ENCODE assay signal across 8 mouse cellular contexts in genomic region chr8:120683602-120684001, GRCm38 (mm10). TPM values are rescaled to one million over a fixed set of nuclear protein-coding genes. Genes with fewer than 3 reads are reported as not detected.
DNase-seq lines count a peak whose midpoint lies in the region; ATAC-seq and TF ChIP-seq lines count a peak whose summit lies in the region.

No protein-coding gene starts in this region.

- H3K4me2 ChIP-seq in kidney, postnatal 0 days (ENCODE audit: low read length) = no peak overlapping the region

- peak; percentile 87 for TF ChIP-seq CTCF in gastrocnemius, adult 2 months (IDR thresholded peaks at IDR 0.05)
- TF ChIP-seq CTCF in kidney, postnatal 0 days (IDR thresholded peaks at IDR 0.05; ENCODE audit: low read depth) = peak; percentile 80

- H3K27me3 ChIP-seq in kidney, postnatal 0 days (ENCODE audit: insufficient read depth, low read length) = no peaks in the 10 kb centered on the region

- no peaks in the 10 kb centered on the region for H3K36me3 ChIP-seq in kidney, postnatal 0 days (ENCODE audit: insufficient read depth, low read length)

- no peak overlapping the region for H3K9ac ChIP-seq in kidney, postnatal 0 days (ENCODE audit: low read depth, low read length)

- peak; percentile 63 to 76 for DNase-seq in cerebellum, postnatal 25 days
- DNase-seq in cerebellum, adult 9-10 months = no peak
- DNase-seq in 3134 (ENCODE audit: extremely low read depth, insufficient read length, low spot score) = peak; percentile 48
- peak; percentile 80 to 81 for DNase-seq in adrenal gland, adult 18-20 months (ENCODE audit: low spot score in 2 of 2)
- DNase-seq in gastrocnemius, adult 2 months = peak; percentile 89
- DNase-seq in kidney, postnatal 0 days (ENCODE audit: low spot score) = peak; percentile 75
- peak; percentile 85 for DNase-seq in testis, postnatal 10 days (ENCODE audit: low spot score)

- WGBS in kidney, postnatal 0 days = 18% methylated on average over 10 of the region's 10 CpGs

- H3K27ac ChIP-seq in gastrocnemius, adult 2 months = no peak overlapping the region
- H3K27ac ChIP-seq in kidney, postnatal 0 days = no peak overlapping the region

- ATAC-seq in kidney, postnatal 0 days (replicated peaks; ENCODE audit: low FRiP score, low read depth) = 0 out of 2 replicates have a peak, but pooled peaks have one; percentile 45
- peak; percentile 63 for ATAC-seq in megakaryocyte progenitor cell, adult 5-6 weeks (replicated peaks; ENCODE audit: poor library complexity)

- H3K9me3 ChIP-seq in kidney, postnatal 0 days (replicated peaks; ENCODE audit: low read length) = no peaks in the 10 kb centered on the region

- intact Hi-C loops in gastrocnemius, adult 2 months (cut with DNase I) = loop anchor here (5.0 kb wide), 1 partner anchor 54 kb away; the partner anchor contains the start of gene Irf8

- no peaks in the 10 kb centered on the region for H3K4me1 ChIP-seq in kidney, postnatal 0 days (replicated peaks; ENCODE audit: insufficient read depth, low read length)

- H3K4me3 ChIP-seq in gastrocnemius, adult 2 months = no peak overlapping the region
- no peak overlapping the region for H3K4me3 ChIP-seq in kidney, postnatal 0 days (replicated peaks; ENCODE audit: low read depth, low read length)

RNA-seq across cellular contexts. Expression of gene Emc8, which starts 15.2 kb away (rescaled TPM):
- 100 to 1,000 TPM in 1 of 2 experiments, 10 to 100 TPM in 1; 87.1 to 118 TPM for total RNA-seq in adrenal gland, adult 18-20 months (2021)
- total RNA-seq in gastrocnemius, adult 2 months (2021) = 10 to 100 TPM; 22.2 to 25.6 TPM
- polyA plus RNA-seq in kidney, postnatal 0 days (2015; fragmentation: Nextera tagmentation; extraction: Ambion mirVana) = 210 and 213 TPM in 2 replicates
- total RNA-seq in megakaryocyte progenitor cell, adult 5-6 weeks (2015) = 63.9 and 66.1 TPM in 2 replicates
- total RNA-seq in megakaryocyte progenitor cell, adult 5-6 weeks (2017) = 56.3 and 61.1 TPM in 2 replicates

RNA-seq across cellular contexts. Expression of gene Cox4i1, which starts 15.6 kb away (rescaled TPM):
- 1,000 to 10,000 TPM; 1,414 to 1,997 TPM for total RNA-seq in adrenal gland, adult 18-20 months (2021)
- 1,000 to 10,000 TPM; 1,376 to 1,812 TPM for total RNA-seq in gastrocnemius, adult 2 months (2021)
- 2,057 and 2,086 TPM in 2 replicates for polyA plus RNA-seq in kidney, postnatal 0 days (2015; fragmentation: Nextera tagmentation; extraction: Ambion mirVana)
- 731 and 787 TPM in 2 replicates for total RNA-seq in megakaryocyte progenitor cell, adult 5-6 weeks (2015)
- 392 and 475 TPM in 2 replicates for total RNA-seq in megakaryocyte progenitor cell, adult 5-6 weeks (2017)

RNA-seq across cellular contexts. Expression of gene Gm27021, which starts 15.7 kb away (rescaled TPM):
- not detected for total RNA-seq in adrenal gland, adult 18-20 months (2021)
- not detected for total RNA-seq in gastrocnemius, adult 2 months (2021)
- polyA plus RNA-seq in kidney, postnatal 0 days (2015; fragmentation: Nextera tagmentation; extraction: Ambion mirVana) = 3.2 and 4.0 TPM in 2 replicates
- total RNA-seq in megakaryocyte progenitor cell, adult 5-6 weeks (2015) = not detected in 2 replicates
- not detected in 2 replicates for total RNA-seq in megakaryocyte progenitor cell, adult 5-6 weeks (2017)

RNA-seq across cellular contexts. Expression of gene 1190005I06Rik, which starts 36.2 kb away (rescaled TPM):
- 10 to 100 TPM; 12.3 to 21.3 TPM for total RNA-seq in adrenal gland, adult 18-20 months (2021)
- total RNA-seq in gastrocnemius, adult 2 months (2021) = 1 to 10 TPM in 1 of 2 experiments, under 1 TPM in 1; 0.77 to 1.0 TPM
- polyA plus RNA-seq in kidney, postnatal 0 days (2015; fragmentation: Nextera tagmentation; extraction: Ambion mirVana) = 2.2 and 2.6 TPM in 2 replicates
- 0.78 and 1.1 TPM in 2 replicates for total RNA-seq in megakaryocyte progenitor cell, adult 5-6 weeks (2015)
- total RNA-seq in megakaryocyte progenitor cell, adult 5-6 weeks (2017) = not detected in 2 replicates

RNA-seq across cellular contexts. Expression of gene Irf8, which starts 52.6 kb away (rescaled TPM):
- total RNA-seq in adrenal gland, adult 18-20 months (2021) = 10 to 100 TPM; 16.1 to 46.0 TPM
- 10 to 100 TPM in 1 of 2 experiments, 1 to 10 TPM in 1; 4.8 to 11.2 TPM for total RNA-seq in gastrocnemius, adult 2 months (2021)
- 15.7 TPM in 2 replicates for polyA plus RNA-seq in kidney, postnatal 0 days (2015; fragmentation: Nextera tagmentation; extraction: Ambion mirVana)
- 80.9 and 119 TPM in 2 replicates for total RNA-seq in megakaryocyte progenitor cell, adult 5-6 weeks (2015)
- 154 and 205 TPM in 2 replicates for total RNA-seq in megakaryocyte progenitor cell, adult 5-6 weeks (2017)
